Mouse (Mus musculus) midbrain, embryonic 13.5 days (tissue): ENCODE measurements around the gene Duoxa1. TPM values are rescaled to one million over a fixed set of nuclear protein-coding genes. Genes with fewer than 3 reads are reported as not detected.
"Not testable (repeated sequence)": the region's sequence is repeated elsewhere in the genome, so short reads cannot be mapped to it uniquely, and the experiment has no call there.

ENCODE experiments used
- ATAC-seq: fragments of 200-750 bp; cut with Nextera tagmentation; 2 replicates; pipeline ENCODE4 v1.8.0; 2017; ENCODE audit warnings: mild to moderate bottlenecking, moderate TSS enrichment, moderate library complexity
- H3K27ac ChIP-seq: fragments of 300-500 bp; sonication (generic); 2 replicates; pipeline ENCODE4 v1.5.1; 2015; ENCODE audit warnings: inconsistent platforms, mild to moderate bottlenecking, moderate library complexity
- H3K27me3 ChIP-seq: fragments of 300-500 bp; sonication (generic); 2 replicates; pipeline ENCODE4 v1.6.1; 2015; ENCODE audit warnings: mild to moderate bottlenecking, inconsistent platforms
- H3K36me3 ChIP-seq: fragments of 300-500 bp; sonication (generic); 2 replicates; pipeline ENCODE4 v1.6.1; 2015; ENCODE audit warnings: mild to moderate bottlenecking, inconsistent platforms
- H3K4me1 ChIP-seq: fragments of 300-500 bp; sonication (generic); replicated peaks from 2 replicates; pipeline ENCODE4 v1.6.1; 2015; ENCODE audit warnings: inconsistent platforms
- H3K4me2 ChIP-seq: fragments of 300-500 bp; sonication (generic); replicated peaks from 2 replicates; pipeline ENCODE4 v1.6.1; 2015; ENCODE audit warnings: moderate library complexity, mild to moderate bottlenecking, inconsistent platforms
- H3K4me3 ChIP-seq: fragments of 300-500 bp; sonication (generic); replicated peaks from 2 replicates; pipeline ENCODE4 v1.5.1; 2015; ENCODE audit warnings: mild to moderate bottlenecking, inconsistent platforms
- H3K9ac ChIP-seq: fragments of 300-500 bp; sonication (generic); replicated peaks from 2 replicates; pipeline ENCODE4 v1.6.1; 2015; ENCODE audit warnings: mild to moderate bottlenecking, inconsistent platforms
- H3K9me3 ChIP-seq: fragments of 300-500 bp; sonication (generic); 2 replicates; pipeline ENCODE4 v1.6.1; 2016; ENCODE audit warnings: mild to moderate bottlenecking, inconsistent platforms
- WGBS: fragments of 180-500 bp; shearing (Covaris S2); methylation state at CpG from one replicate; pipeline ENCODE4 v1.1.7; 2015; 5-methylcytosine and 5-hydroxymethylcytosine counted together
- polyA plus RNA-seq: library from polyadenylated mRNA; unstranded; fragments of >200 nt; fragmentation: Nextera tagmentation; extraction: Ambion mirVana; gene quantifications from 2 replicates; pipeline ENCODE4 v1.2.1, GENCODE M21; 2015

The Duoxa1 gene
- polyA plus RNA-seq, 1 experiment from 2014 or later: 0.20 TPM

DNA sequence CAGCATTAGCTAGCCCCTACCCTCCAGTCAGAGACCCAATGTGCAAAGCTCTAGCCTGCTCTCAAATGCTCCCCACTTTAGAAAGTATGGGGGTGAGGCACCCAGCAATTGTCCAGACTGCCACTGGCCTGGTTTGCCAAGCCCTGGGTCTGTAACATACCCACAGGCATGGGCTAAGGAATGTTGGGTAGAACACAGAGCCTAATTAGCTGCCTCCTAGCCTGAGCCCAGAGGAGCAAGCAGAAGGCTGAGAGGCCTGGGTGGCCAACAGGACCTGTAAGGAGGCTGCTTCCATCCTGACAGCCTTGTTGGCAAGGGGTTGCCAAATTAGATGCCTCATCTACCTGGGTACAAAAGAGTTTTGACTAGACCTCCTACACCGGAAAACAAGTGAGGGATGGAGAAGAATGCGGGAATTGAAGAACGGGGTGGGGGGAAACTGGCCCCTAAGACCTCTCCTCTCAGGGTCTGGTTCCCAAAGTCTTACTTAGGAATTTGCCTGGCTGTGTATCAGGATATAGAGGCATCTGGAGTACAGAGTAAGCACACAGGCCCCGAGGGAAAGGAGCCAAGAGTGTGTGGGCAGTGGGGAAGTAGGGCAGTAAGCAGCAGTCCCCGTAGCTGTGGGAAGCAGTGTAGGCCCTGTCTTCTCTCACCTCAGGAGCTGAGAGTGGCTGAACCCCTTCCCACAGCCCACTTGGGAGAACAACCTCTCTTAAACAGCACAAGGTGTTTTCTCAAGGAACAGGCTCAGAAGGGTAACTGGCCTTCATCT lies 37.8 kb upstream of the Duoxa1 start:
- no peaks in the 10 kb centered on the region for H3K27me3 ChIP-seq
- H3K9ac ChIP-seq: 0 out of 2 replicates have a peak overlapping the region, but pooled peaks have one; percentile 17
- ATAC-seq: no peak
- peak overlapping the region; percentile 87 for H3K27ac ChIP-seq
- WGBS: 62% methylated on average over 5 of the region's 5 CpGs
- H3K9me3 ChIP-seq: no peaks in the 10 kb centered on the region
- peaks cover 68% of the 10 kb centered on the region for H3K4me1 ChIP-seq
- H3K4me2 ChIP-seq: no peak overlapping the region
- H3K4me3 ChIP-seq: no peak overlapping the region
- peaks cover 25% of the 10 kb centered on the region for H3K36me3 ChIP-seq

DNA sequence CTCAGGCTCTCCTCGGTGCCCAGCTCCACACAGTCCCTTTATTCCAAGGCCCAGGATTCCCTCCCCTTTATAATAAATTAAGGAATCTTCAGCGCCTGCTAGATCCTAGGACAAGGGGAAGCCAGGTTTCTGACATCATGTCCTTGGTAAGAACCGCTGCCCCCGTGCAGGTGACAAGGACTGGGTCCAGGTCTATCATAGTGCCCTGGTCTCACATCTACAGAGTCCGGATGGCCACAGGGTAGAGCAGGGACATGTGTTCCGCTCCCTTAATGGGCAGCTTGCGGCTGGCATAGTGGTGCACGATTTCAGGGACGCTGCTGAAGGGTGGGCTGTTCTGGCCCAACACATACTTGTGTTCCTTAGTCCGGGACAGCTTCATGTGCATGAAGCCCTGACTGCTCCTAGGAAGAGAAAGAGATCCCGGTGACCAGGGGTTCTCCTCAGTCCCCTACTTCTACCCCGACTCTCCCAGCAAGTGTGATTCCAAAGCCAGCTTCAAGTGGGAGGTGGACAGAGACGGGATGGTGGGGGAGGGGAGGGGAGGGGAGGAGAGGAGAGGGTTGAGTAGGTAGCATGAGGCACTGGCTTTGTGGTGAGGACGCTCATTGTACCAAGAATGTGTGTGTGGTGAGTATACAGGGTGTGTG lies 35.7 kb upstream of the Duoxa1 start:
- Histone ChIP-seq H3K36me3 (peaks cover 13% of the 10 kb centered on the region), H3K9ac (peak overlapping the region; percentile 82), H3K4me3 (peak overlapping the region; percentile 44), H3K9me3 (no peaks in the 10 kb centered on the region), H3K27me3 (no peaks in the 10 kb centered on the region), H3K27ac (peak overlapping the region; percentile 98), H3K4me1 (peaks cover 61% of the 10 kb centered on the region), H3K4me2 (peak overlapping the region; percentile 61)
- peak; percentile 64 for ATAC-seq
- whole genome bisulfite sequencing: 7% methylated on average over 13 of the region's 14 CpGs

GRCm38 (mm10) chr2:122348531-122349131 lies 35.1 kb upstream of the Duoxa1 start:
- WGBS: under 1% methylated on average over 61 of the region's 63 CpGs
- Histone ChIP-seq H3K27me3 (no peaks in the 10 kb centered on the region), H3K4me2 (peak overlapping the region; percentile 61), H3K27ac (peak overlapping the region; percentile 98), H3K36me3 (peaks cover 7% of the 10 kb centered on the region), H3K9ac (peak overlapping the region; percentile 82), H3K9me3 (no peaks in the 10 kb centered on the region), H3K4me3 (peak overlapping the region; percentile 44), H3K4me1 (peaks cover 55% of the 10 kb centered on the region)
- peak; percentile 86 for ATAC-seq

GRCm38 (mm10) chr2:122347257-122347656 lies 33.7 kb upstream of the Duoxa1 start:
- no peak overlapping the region for H3K9ac ChIP-seq
- WGBS: 97% methylated on average over 3 of the region's 3 CpGs
- H3K4me2 ChIP-seq: no peak overlapping the region
- H3K36me3 ChIP-seq: no peaks in the 10 kb centered on the region
- H3K27ac ChIP-seq: no peak overlapping the region
- no peak overlapping the region for H3K4me3 ChIP-seq
- no peaks in the 10 kb centered on the region for H3K9me3 ChIP-seq
- peaks cover 41% of the 10 kb centered on the region for H3K4me1 ChIP-seq
- no peak for ATAC-seq
- no peaks in the 10 kb centered on the region for H3K27me3 ChIP-seq

GRCm38 (mm10) chr2:122346164-122346563 lies 32.6 kb upstream of the Duoxa1 start:
- not testable (repeated sequence) for H3K4me3 ChIP-seq, H3K9me3 ChIP-seq, ATAC-seq, H3K4me2 ChIP-seq, H3K27ac ChIP-seq, H3K9ac ChIP-seq, H3K27me3 ChIP-seq, H3K36me3 ChIP-seq
- peaks cover 30% of the 10 kb centered on the region for H3K4me1 ChIP-seq
- WGBS: 85% methylated on average over 6 of the region's 6 CpGs

DNA sequence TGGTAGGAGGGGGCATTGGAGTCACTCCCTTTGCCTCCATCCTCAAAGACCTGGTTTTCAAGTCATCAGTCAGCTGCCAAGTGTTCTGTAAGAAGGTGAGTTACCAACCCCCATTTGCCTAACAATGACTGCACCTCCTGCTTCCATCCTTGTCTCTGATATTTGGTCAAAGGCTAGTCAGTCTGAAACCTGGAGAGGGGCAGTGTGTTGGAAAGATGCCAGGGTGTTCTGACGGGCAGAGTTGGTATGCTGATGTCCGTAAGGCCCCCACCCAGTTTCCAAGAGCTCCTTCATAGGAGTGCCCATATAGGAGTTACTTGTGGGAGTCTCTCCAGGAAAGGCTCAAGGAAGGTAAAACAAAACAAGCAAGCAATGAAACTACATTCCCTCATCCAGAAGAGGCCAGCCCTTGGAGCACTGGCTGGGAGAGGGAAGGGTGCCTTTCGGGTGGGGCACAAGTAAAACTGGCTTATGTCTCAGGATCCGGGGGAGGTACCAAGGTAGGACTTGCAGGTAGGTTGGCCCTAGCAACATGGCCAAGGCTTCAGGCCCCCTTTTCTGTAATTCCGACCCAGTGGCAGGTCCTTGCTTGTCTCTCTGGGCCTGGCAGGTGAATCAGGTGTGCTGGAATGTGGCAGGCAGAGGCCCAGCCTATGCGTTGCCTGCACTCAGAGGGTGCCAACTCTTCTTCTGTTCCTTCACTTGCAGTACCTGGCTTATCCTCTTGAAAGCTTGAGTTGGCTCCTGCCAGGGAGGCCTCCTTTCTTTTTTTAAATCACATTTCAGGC lies 31.8 kb upstream of the Duoxa1 start:
- H3K36me3 ChIP-seq: no peaks in the 10 kb centered on the region
- no peak overlapping the region for H3K4me2 ChIP-seq
- H3K4me1 ChIP-seq: peaks cover 22% of the 10 kb centered on the region
- no peak overlapping the region for H3K27ac ChIP-seq
- 87% methylated on average over 6 of the region's 6 CpGs for WGBS
- no peaks in the 10 kb centered on the region for H3K27me3 ChIP-seq
- no peaks in the 10 kb centered on the region for H3K9me3 ChIP-seq
- no peak for ATAC-seq
- H3K4me3 ChIP-seq: no peak overlapping the region
- no peak overlapping the region for H3K9ac ChIP-seq

- H3K36me3 ChIP-seq: no peaks in the 10 kb centered on the region
- peak overlapping the region; percentile 13; the same call in 1 of the 2 replicates for H3K4me3 ChIP-seq
- H3K27ac ChIP-seq: no peak overlapping the region
- no peak overlapping the region for H3K9ac ChIP-seq
- H3K4me1 ChIP-seq: no peaks in the 10 kb centered on the region
- H3K4me2 ChIP-seq: peak overlapping the region; percentile 41
- WGBS: 74% methylated on average over 21 of the region's 21 CpGs
- H3K27me3 ChIP-seq: no peaks in the 10 kb centered on the region
- ATAC-seq: peak; percentile 54
- no peaks in the 10 kb centered on the region for H3K9me3 ChIP-seq
These were observed 23.8 kb upstream of the Duoxa1 start for GRCm38 (mm10) chr2:122337291-122337690.

- H3K4me3 ChIP-seq: no peak overlapping the region
- 75% methylated on average over 3 of the region's 3 CpGs for WGBS
- no peaks in the 10 kb centered on the region for H3K36me3 ChIP-seq
- no peaks in the 10 kb centered on the region for H3K4me1 ChIP-seq
- no peak for ATAC-seq
- no peak overlapping the region for H3K27ac ChIP-seq
- no peaks in the 10 kb centered on the region for H3K9me3 ChIP-seq
- H3K4me2 ChIP-seq: no peak overlapping the region
- H3K27me3 ChIP-seq: no peaks in the 10 kb centered on the region
- no peak overlapping the region for H3K9ac ChIP-seq
These were observed 20.6 kb upstream of the Duoxa1 start for GRCm38 (mm10) chr2:122334170-122334569.

- no peak overlapping the region for H3K4me3 ChIP-seq
- H3K4me1 ChIP-seq: no peaks in the 10 kb centered on the region
- H3K4me2 ChIP-seq: no peak overlapping the region
- H3K36me3 ChIP-seq: no peaks in the 10 kb centered on the region
- ATAC-seq: no peak
- no peaks in the 10 kb centered on the region for H3K9me3 ChIP-seq
- 94% methylated on average over 3 of the region's 3 CpGs for WGBS
- H3K27me3 ChIP-seq: no peaks in the 10 kb centered on the region
- no peak overlapping the region for H3K27ac ChIP-seq
- H3K9ac ChIP-seq: no peak overlapping the region
These were observed 18.7 kb upstream of the Duoxa1 start for GRCm38 (mm10) chr2:122332222-122332621.

- not testable (repeated sequence) for H3K9me3 ChIP-seq, H3K4me3 ChIP-seq, H3K4me1 ChIP-seq, ATAC-seq, H3K9ac ChIP-seq, H3K27ac ChIP-seq, H3K36me3 ChIP-seq, H3K4me2 ChIP-seq, H3K27me3 ChIP-seq
- 82% methylated on average over 6 of the region's 6 CpGs for WGBS
These were observed 16.8 kb upstream of the Duoxa1 start for GRCm38 (mm10) chr2:122330317-122330716.

GRCm38 (mm10) chr2:122327986-122328385 lies 14.5 kb upstream of the Duoxa1 start:
- no peak for ATAC-seq
- H3K27me3 ChIP-seq: no peaks in the 10 kb centered on the region
- no peaks in the 10 kb centered on the region for H3K36me3 ChIP-seq
- H3K9ac ChIP-seq: no peak overlapping the region
- H3K27ac ChIP-seq: no peak overlapping the region
- H3K9me3 ChIP-seq: no peaks in the 10 kb centered on the region
- no peak overlapping the region for H3K4me3 ChIP-seq
- WGBS: 71% methylated on average over 3 of the region's 3 CpGs
- H3K4me2 ChIP-seq: no peak overlapping the region
- no peaks in the 10 kb centered on the region for H3K4me1 ChIP-seq

DNA sequence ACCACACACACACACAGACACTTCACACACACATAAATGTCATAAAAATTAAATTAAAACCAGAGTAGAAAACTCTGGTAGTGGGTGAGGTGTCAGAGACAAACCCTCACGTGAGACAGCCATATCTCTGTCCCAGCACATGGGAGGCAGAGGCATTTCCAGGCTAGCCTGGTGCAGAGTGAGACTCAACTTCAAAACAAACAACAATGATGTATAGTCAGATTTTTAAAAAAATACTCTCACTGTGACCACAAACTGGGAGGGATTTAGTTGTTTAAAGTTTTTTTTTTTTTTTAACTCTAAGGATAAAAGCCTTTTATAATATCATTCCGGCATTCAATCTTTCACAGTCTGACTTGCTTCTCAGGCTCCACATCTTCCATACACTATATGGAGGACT lies 11.8 kb upstream of the Duoxa1 start:
- Histone ChIP-seq H3K27ac (no peak overlapping the region), H3K9me3 (no peaks in the 10 kb centered on the region), H3K27me3 (no peaks in the 10 kb centered on the region), H3K36me3 (no peaks in the 10 kb centered on the region), H3K9ac (no peak overlapping the region), H3K4me1 (no peaks in the 10 kb centered on the region), H3K4me2 (no peak overlapping the region), H3K4me3 (no peak overlapping the region)
- WGBS: 77% methylated on average over 2 of the region's 2 CpGs
- no peak for ATAC-seq
